Mouse (Mus musculus): ENCODE measurements around the gene Ctsz.

The Ctsz gene

GRCm38 (mm10) chr2:174391936-174392335, 46.9 kb downstream of the Ctsz start:
- no peak for DNase-seq

GRCm38 (mm10) chr2:174381021-174381420, 57.8 kb downstream of the Ctsz start:
- DNase-seq: no peak

Measured in retina, postnatal 1 day (tissue).